Mouse (Mus musculus) liver, adult 2 months (tissue): ENCODE data around the gene Prkch. TPM values are rescaled to one million over a fixed set of nuclear protein-coding genes. Genes with fewer than 3 reads are reported as not detected.

Source experiments
- DNase-seq: peaks from one replicate; pipeline ENCODE4 v3.0.0-alpha.2; 2011; ENCODE audit warnings: low read depth, low spot score; ENCODE audit errors: extremely low read depth
- H3K27ac ChIP-seq: fragments of 200-500 bp; replicated peaks from 2 replicates; pipeline ENCODE4 v1.5.1; 2012; ENCODE audit warnings: low read depth, mild to moderate bottlenecking, control low read depth, inconsistent platforms, low read length; ENCODE audit not compliant: insufficient read depth
- H3K27me3 ChIP-seq: fragments of 200-500 bp; 2 replicates; pipeline ENCODE4 v1.6.1; 2012; ENCODE audit warnings: mild to moderate bottlenecking, moderate library complexity, low read length, inconsistent platforms; ENCODE audit not compliant: control insufficient read depth, insufficient read depth
- H3K36me3 ChIP-seq: fragments of 200-500 bp; 2 replicates; pipeline ENCODE4 v1.6.1; 2012; ENCODE audit warnings: low read length, inconsistent platforms; ENCODE audit not compliant: control insufficient read depth, insufficient read depth
- H3K4me1 ChIP-seq: fragments of 200-500 bp; 2 replicates; pipeline ENCODE4 v1.6.1; 2011; ENCODE audit warnings: low read length; ENCODE audit not compliant: control insufficient read depth, insufficient read depth
- H3K4me3 ChIP-seq: fragments of 200-500 bp; 2 replicates; pipeline ENCODE4 v1.5.1; 2011; ENCODE audit warnings: low read depth, mild to moderate bottlenecking, control low read depth, low read length, moderate library complexity; ENCODE audit not compliant: insufficient read depth
- H3K79me2 ChIP-seq: fragments of 200-500 bp; 2 replicates; pipeline ENCODE4 v1.6.1; 2012; ENCODE audit warnings: inconsistent platforms, mild to moderate bottlenecking, low read length, moderate library complexity; ENCODE audit not compliant: control insufficient read depth, insufficient read depth
- H3K9ac ChIP-seq: fragments of 200-500 bp; 2 replicates; pipeline ENCODE4 v1.6.1; 2012; ENCODE audit warnings: low read depth, mild to moderate bottlenecking, control low read depth, inconsistent platforms, low read length
- CTCF ChIP-seq: fragments of 200-500 bp; IDR thresholded peaks from 2 replicates; pipeline ENCODE4 v1.5.1; 2011; ENCODE audit warnings: low read depth, low read length, control low read depth
- POLR2A ChIP-seq: fragments of 200-500 bp; IDR thresholded peaks from 2 replicates; pipeline ENCODE4 v1.6.1; 2011; ENCODE audit warnings: low read length, control low read depth; ENCODE audit not compliant: insufficient read depth; ENCODE audit errors: extremely low read depth
- WGBS: fragments of 180-500 bp; shearing (Covaris S2); methylation state at CpG from one replicate; pipeline ENCODE4 v1.1.7; 2018; 5-methylcytosine and 5-hydroxymethylcytosine counted together
- polyA plus RNA-seq: library from polyadenylated mRNA; depleted of rRNA; stranded (reverse); fragments of >200 nt; gene quantifications from 2 replicates; pipeline ENCODE4 v1.2.3, GENCODE M21; 2012
- total RNA-seq: library from RNA; depleted of rRNA; stranded (reverse); fragments of >200 nt; gene quantifications from 2 replicates; pipeline ENCODE4 v1.2.3, GENCODE M21; 2014

Prkch gene
- total and polyA plus RNA-seq, 2 experiments, result 1.5 to 5.3 TPM

GRCm38 (mm10) chr12:73639571-73639970 is 55.0 kb downstream of the Prkch start:
- 75% methylated on average over 2 of the region's 2 CpGs for WGBS
- H3K79me2 ChIP-seq, result no peaks in the 10 kb centered on the region
- DNase-seq, result no peak

GRCm38 (mm10) chr12:73641183-73641582 is 56.6 kb downstream of the Prkch start:
- DNase-seq, result no peak
- Histone ChIP-seq H3K36me3 (no peaks in the 10 kb centered on the region), H3K4me1 (peaks cover 2% of the 10 kb centered on the region), H3K79me2 (no peaks in the 10 kb centered on the region), H3K27me3 (no peaks in the 10 kb centered on the region), H3K4me3 (no peak overlapping the region), H3K9ac (no peak overlapping the region), H3K27ac (no peak overlapping the region)
- 83% methylated on average over 13 of the region's 13 CpGs for WGBS
- TF ChIP-seq CTCF (no peak), POLR2A (no peak)

More at GRCm38 (mm10) chr12:73639571-73639970, 55.0 kb downstream of the Prkch start:
- H3K4me1 ChIP-seq, result peaks cover 2% of the 10 kb centered on the region
- no peak overlapping the region for H3K9ac ChIP-seq
- no peak overlapping the region for H3K27ac ChIP-seq
- H3K36me3 ChIP-seq, result no peaks in the 10 kb centered on the region
- H3K4me3 ChIP-seq, result no peak overlapping the region
- no peaks in the 10 kb centered on the region for H3K27me3 ChIP-seq
- TF ChIP-seq CTCF (no peak), POLR2A (no peak)

- Histone ChIP-seq H3K9ac (no peak overlapping the region), H3K27ac (no peak overlapping the region), H3K4me3 (no peak overlapping the region), H3K79me2 (no peaks in the 10 kb centered on the region), H3K36me3 (no peaks in the 10 kb centered on the region), H3K4me1 (peaks cover 2% of the 10 kb centered on the region), H3K27me3 (no peaks in the 10 kb centered on the region)
- WGBS, result 80% methylated on average over 6 of the region's 6 CpGs
- no peak for DNase-seq
- no peak for TF ChIP-seq CTCF
- no peak for TF ChIP-seq POLR2A
Observed at GRCm38 (mm10) chr12:73645216-73645615, 60.6 kb downstream of the Prkch start.

GRCm38 (mm10) chr12:73647686-73648085 is 63.1 kb downstream of the Prkch start:
- 90% methylated on average over 2 of the region's 2 CpGs for WGBS
- no peak overlapping the region for H3K9ac ChIP-seq
- H3K79me2 ChIP-seq, result no peaks in the 10 kb centered on the region
- H3K36me3 ChIP-seq, result no peaks in the 10 kb centered on the region
- no peaks in the 10 kb centered on the region; the same call in 1 of the 2 replicates for H3K4me1 ChIP-seq
- H3K4me3 ChIP-seq, result no peak overlapping the region
- no peak for DNase-seq
- no peak overlapping the region for H3K27ac ChIP-seq
- no peak for TF ChIP-seq POLR2A
- no peak for TF ChIP-seq CTCF
- H3K27me3 ChIP-seq, result no peaks in the 10 kb centered on the region

- DNase-seq, result no peak
- H3K27me3 ChIP-seq, result no peaks in the 10 kb centered on the region
- TF ChIP-seq POLR2A, result no peak
- no peak for TF ChIP-seq CTCF
- H3K4me3 ChIP-seq, result no peak overlapping the region
- H3K36me3 ChIP-seq, result no peaks in the 10 kb centered on the region
- H3K27ac ChIP-seq, result no peak overlapping the region
- no peaks in the 10 kb centered on the region for H3K79me2 ChIP-seq
- H3K4me1 ChIP-seq, result no peaks in the 10 kb centered on the region
- no peak overlapping the region for H3K9ac ChIP-seq
- 69% methylated on average over 18 of the region's 18 CpGs for WGBS
Observed at GRCm38 (mm10) chr12:73656568-73657204, 72.1 kb downstream of the Prkch start.

- Histone ChIP-seq H3K27me3 (no peaks in the 10 kb centered on the region), H3K9ac (no peak overlapping the region), H3K36me3 (no peaks in the 10 kb centered on the region), H3K4me1 (no peaks in the 10 kb centered on the region), H3K79me2 (no peaks in the 10 kb centered on the region; the same call in 1 of the 2 replicates), H3K4me3 (no peak overlapping the region), H3K27ac (no peak overlapping the region)
- TF ChIP-seq POLR2A (no peak), CTCF (no peak)
- WGBS, result 71% methylated on average over 3 of the region's 3 CpGs
- no peak for DNase-seq
Observed at GRCm38 (mm10) chr12:73663421-73663820, 78.8 kb downstream of the Prkch start.
